Mouse (Mus musculus) limb, embryonic 11.5 days (tissue): ENCODE data around the gene Ndufs8. TPM values are rescaled to one million over a fixed set of nuclear protein-coding genes. Genes with fewer than 3 reads are reported as not detected.

ENCODE experiments used
- ATAC-seq: fragments of 200-750 bp; cut with Nextera tagmentation; 2 replicates; pipeline ENCODE4 v1.8.0; 2017; ENCODE audit warnings: low read depth; ENCODE audit not compliant: insufficient number of reproducible peaks, low FRiP score, low TSS enrichment
- DNase-seq: peaks from one replicate; pipeline ENCODE4 v3.0.0-alpha.2; 2015; ENCODE audit warnings: low spot score
- H3K27ac ChIP-seq: fragments of 300-500 bp; sonication (generic); replicated peaks from 2 replicates; pipeline ENCODE4 v1.5.1; 2014; ENCODE audit warnings: low read depth, mild to moderate bottlenecking, low read length
- H3K27me3 ChIP-seq: fragments of 300-500 bp; sonication (generic); 2 replicates; pipeline ENCODE4 v1.6.1; 2014; ENCODE audit warnings: mild to moderate bottlenecking, low read length, mixed read lengths; ENCODE audit not compliant: control insufficient read depth, insufficient read depth
- H3K36me3 ChIP-seq: fragments of 300-500 bp; sonication (generic); 2 replicates; pipeline ENCODE4 v1.6.1; 2014; ENCODE audit warnings: mild to moderate bottlenecking, low read length, moderate library complexity, mixed read lengths; ENCODE audit not compliant: control insufficient read depth, insufficient read depth
- H3K4me1 ChIP-seq: fragments of 300-500 bp; sonication (generic); 2 replicates; pipeline ENCODE4 v1.6.1; 2014; ENCODE audit warnings: low read length, mixed read lengths; ENCODE audit not compliant: control insufficient read depth, insufficient read depth
- H3K4me2 ChIP-seq: fragments of 300-500 bp; sonication (generic); 2 replicates; pipeline ENCODE4 v1.6.1; 2014; ENCODE audit warnings: low read depth, mild to moderate bottlenecking, moderate library complexity; ENCODE audit not compliant: severe bottlenecking
- H3K4me3 ChIP-seq: fragments of 300-500 bp; sonication (generic); 2 replicates; pipeline ENCODE4 v1.5.1; 2014; ENCODE audit warnings: low read depth, low read length
- H3K9ac ChIP-seq: fragments of 300-500 bp; sonication (generic); 2 replicates; pipeline ENCODE4 v1.6.1; 2014; ENCODE audit warnings: mild to moderate bottlenecking, low read length
- H3K9me3 ChIP-seq: fragments of 300-500 bp; sonication (generic); 2 replicates; pipeline ENCODE4 v1.6.1; 2016; ENCODE audit warnings: low read length; ENCODE audit not compliant: control insufficient read depth
- WGBS: fragments of 180-500 bp; shearing (Covaris S2); extraction: QIAGEN DNeasy Blood & Tissue Kit; methylation state at CpG from one replicate; pipeline ENCODE4 v1.1.7; 2014; 5-methylcytosine and 5-hydroxymethylcytosine counted together
- polyA plus RNA-seq: library from polyadenylated mRNA; unstranded; fragments of >200 nt; fragmentation: Nextera tagmentation; extraction: Ambion mirVana; gene quantifications from 2 replicates; pipeline ENCODE4 v1.2.1, GENCODE M21; 2014

Ndufs8 gene
- polyA plus RNA-seq, 1 experiment from 2014 or later = 259 TPM

- 82% methylated on average over 7 of the region's 7 CpGs for WGBS
- H3K27me3 ChIP-seq = no peaks in the 10 kb centered on the region
These were observed 37.5 kb downstream of the Ndufs8 start for GRCm38 (mm10) chr19:3875045-3875444.

GRCm38 (mm10) chr19:3872373-3872772 lies 40.2 kb downstream of the Ndufs8 start:
- peaks cover 2% of the 10 kb centered on the region; the same call in 1 of the 2 replicates for H3K36me3 ChIP-seq
- no peak overlapping the region for H3K27ac ChIP-seq
- no peak overlapping the region for H3K4me2 ChIP-seq
- H3K9me3 ChIP-seq = no peaks in the 10 kb centered on the region
- ATAC-seq (no peak), DNase-seq (no peak)
- H3K4me3 ChIP-seq = no peak overlapping the region
- no peak overlapping the region for H3K9ac ChIP-seq
- no peaks in the 10 kb centered on the region for H3K27me3 ChIP-seq
- 82% methylated on average over 4 of the region's 4 CpGs for WGBS
- peaks cover 11% of the 10 kb centered on the region; the same call in 1 of the 2 replicates for H3K4me1 ChIP-seq

More at GRCm38 (mm10) chr19:3875045-3875444, 37.5 kb downstream of the Ndufs8 start:
- Histone ChIP-seq H3K9me3 (no peaks in the 10 kb centered on the region), H3K4me3 (no peak overlapping the region), H3K36me3 (peaks cover 2% of the 10 kb centered on the region; the same call in 1 of the 2 replicates), H3K4me2 (no peak overlapping the region), H3K27ac (no peak overlapping the region), H3K9ac (no peak overlapping the region), H3K4me1 (peaks cover 11% of the 10 kb centered on the region; the same call in 1 of the 2 replicates)
- ATAC-seq = no peak
- no peak for DNase-seq

GRCm38 (mm10) chr19:3871468-3871867 lies 41.1 kb downstream of the Ndufs8 start:
- no peak for DNase-seq

GRCm38 (mm10) chr19:3868290-3868689 lies 44.3 kb downstream of the Ndufs8 start:
- Histone ChIP-seq H3K27ac (no peak overlapping the region), H3K36me3 (peaks cover 3% of the 10 kb centered on the region; the same call in 1 of the 2 replicates), H3K9me3 (no peaks in the 10 kb centered on the region), H3K27me3 (no peaks in the 10 kb centered on the region), H3K4me1 (no peaks in the 10 kb centered on the region), H3K4me3 (no peak overlapping the region), H3K4me2 (no peak overlapping the region), H3K9ac (no peak overlapping the region)
- ATAC-seq (no peak), DNase-seq (no peak)
- WGBS = 95% methylated on average over 1 of the region's 1 CpGs

More at GRCm38 (mm10) chr19:3871468-3871867, 41.1 kb downstream of the Ndufs8 start:
- H3K4me1 ChIP-seq = peaks cover 11% of the 10 kb centered on the region; the same call in 1 of the 2 replicates
- H3K4me3 ChIP-seq = no peak overlapping the region
- no peaks in the 10 kb centered on the region for H3K9me3 ChIP-seq
- no peak overlapping the region for H3K27ac ChIP-seq
- no peaks in the 10 kb centered on the region for H3K27me3 ChIP-seq
- H3K9ac ChIP-seq = no peak overlapping the region
- no peak for ATAC-seq
- no peak overlapping the region for H3K4me2 ChIP-seq
- peaks cover 2% of the 10 kb centered on the region; the same call in 1 of the 2 replicates for H3K36me3 ChIP-seq

- no peak overlapping the region for H3K9ac ChIP-seq
- H3K4me3 ChIP-seq = no peak overlapping the region
- no peak for ATAC-seq
- H3K27ac ChIP-seq = no peak overlapping the region
- H3K4me2 ChIP-seq = no peak overlapping the region
- WGBS = 86% methylated on average over 2 of the region's 2 CpGs
- DNase-seq = no peak
- H3K9me3 ChIP-seq = no peaks in the 10 kb centered on the region
- H3K36me3 ChIP-seq = peaks cover 3% of the 10 kb centered on the region; the same call in 1 of the 2 replicates
- no peaks in the 10 kb centered on the region for H3K27me3 ChIP-seq
- no peaks in the 10 kb centered on the region for H3K4me1 ChIP-seq
These were observed 47.6 kb downstream of the Ndufs8 start for GRCm38 (mm10) chr19:3864960-3865359.

GRCm38 (mm10) chr19:3862713-3863112 lies 49.9 kb downstream of the Ndufs8 start:
- ATAC-seq = no peak
- H3K4me3 ChIP-seq = no peak overlapping the region
- H3K9ac ChIP-seq = no peak overlapping the region
- no peak overlapping the region for H3K4me2 ChIP-seq
- no peaks in the 10 kb centered on the region for H3K4me1 ChIP-seq
- H3K36me3 ChIP-seq = peaks cover 3% of the 10 kb centered on the region; the same call in 1 of the 2 replicates
- H3K27ac ChIP-seq = no peak overlapping the region
- H3K27me3 ChIP-seq = no peaks in the 10 kb centered on the region
- H3K9me3 ChIP-seq = no peaks in the 10 kb centered on the region
- WGBS = 85% methylated on average over 2 of the region's 2 CpGs
- DNase-seq = no peak

Other genes starting within 250 kb of the Ndufs8 start
- 7.2 and 7.9 TPM in 2 replicates for gene Lrp5, start 226.2 kb downstream of the Ndufs8 start, polyA plus RNA-seq
- 38.3 and 42.9 TPM in 2 replicates for gene 1810055G02Rik, start 204.5 kb downstream of the Ndufs8 start, polyA plus RNA-seq
- 25.3 and 30.6 TPM in 2 replicates for gene Kmt5b, start 145.4 kb downstream of the Ndufs8 start, polyA plus RNA-seq
- 47.3 and 47.7 TPM in 2 replicates for gene Chka, start 61.0 kb downstream of the Ndufs8 start, polyA plus RNA-seq
- gene Tcirg1, start 5.6 kb downstream of the Ndufs8 start, polyA plus RNA-seq = 27.3 and 28.8 TPM in 2 replicates
- 0.47 and 0.67 TPM in 2 replicates for gene Aldh3b1, start 17.0 kb upstream of the Ndufs8 start, polyA plus RNA-seq
- 6.0 and 7.1 TPM in 2 replicates for gene Unc93b1, start 22.4 kb upstream of the Ndufs8 start, polyA plus RNA-seq
- gene Aldh3b3, start 45.9 kb upstream of the Ndufs8 start, polyA plus RNA-seq = not detected in 2 replicates
- gene Aldh3b2, start 59.6 kb upstream of the Ndufs8 start, polyA plus RNA-seq = 2.6 TPM in 2 replicates
- gene Acy3, start 73.8 kb upstream of the Ndufs8 start, polyA plus RNA-seq = 3.3 and 4.3 TPM in 2 replicates
- gene Tbx10, start 80.0 kb upstream of the Ndufs8 start, polyA plus RNA-seq = 0.08 TPM in 1 of 2 replicates, not detected in the other
- gene Nudt8, start 87.8 kb upstream of the Ndufs8 start, polyA plus RNA-seq = 29.7 and 32.6 TPM in 2 replicates
- 2.5 TPM in 2 replicates for gene Gm49405, start 87.9 kb upstream of the Ndufs8 start, polyA plus RNA-seq
- 4.1 TPM in 2 replicates for gene Doc2g, start 90.5 kb upstream of the Ndufs8 start, polyA plus RNA-seq
- 198 and 208 TPM in 2 replicates for gene Ndufv1, start 100.0 kb upstream of the Ndufs8 start, polyA plus RNA-seq
- 437 and 462 TPM in 2 replicates for gene Gstp1, start 125.2 kb upstream of the Ndufs8 start, polyA plus RNA-seq
- 1.1 TPM in 2 replicates for gene Gstp2, start 133.2 kb upstream of the Ndufs8 start, polyA plus RNA-seq
- gene Gstp3, start 146.8 kb upstream of the Ndufs8 start, polyA plus RNA-seq = 0.23 TPM in 1 of 2 replicates, not detected in the other
- not detected in 2 replicates for gene Cabp2, start 168.8 kb upstream of the Ndufs8 start, polyA plus RNA-seq
- gene Cdk2ap2, start 184.4 kb upstream of the Ndufs8 start, polyA plus RNA-seq = 77.5 and 81.6 TPM in 2 replicates
- gene Pitpnm1, start 187.2 kb upstream of the Ndufs8 start, polyA plus RNA-seq = 4.8 and 5.8 TPM in 2 replicates
- 91.2 and 93.7 TPM in 2 replicates for gene Aip, start 213.1 kb upstream of the Ndufs8 start, polyA plus RNA-seq
- gene Gpr152, start 227.0 kb upstream of the Ndufs8 start, polyA plus RNA-seq = not detected in 2 replicates
- gene Cabp4, start 231.3 kb upstream of the Ndufs8 start, polyA plus RNA-seq = not detected in 2 replicates
- gene Coro1b, start 235.8 kb upstream of the Ndufs8 start, polyA plus RNA-seq = 116 and 124 TPM in 2 replicates
- gene Ptprcap, start 240.8 kb upstream of the Ndufs8 start, polyA plus RNA-seq = 1.1 and 1.5 TPM in 2 replicates